Mouse (Mus musculus): ENCODE data around the gene Ropn1l.

DNA sequence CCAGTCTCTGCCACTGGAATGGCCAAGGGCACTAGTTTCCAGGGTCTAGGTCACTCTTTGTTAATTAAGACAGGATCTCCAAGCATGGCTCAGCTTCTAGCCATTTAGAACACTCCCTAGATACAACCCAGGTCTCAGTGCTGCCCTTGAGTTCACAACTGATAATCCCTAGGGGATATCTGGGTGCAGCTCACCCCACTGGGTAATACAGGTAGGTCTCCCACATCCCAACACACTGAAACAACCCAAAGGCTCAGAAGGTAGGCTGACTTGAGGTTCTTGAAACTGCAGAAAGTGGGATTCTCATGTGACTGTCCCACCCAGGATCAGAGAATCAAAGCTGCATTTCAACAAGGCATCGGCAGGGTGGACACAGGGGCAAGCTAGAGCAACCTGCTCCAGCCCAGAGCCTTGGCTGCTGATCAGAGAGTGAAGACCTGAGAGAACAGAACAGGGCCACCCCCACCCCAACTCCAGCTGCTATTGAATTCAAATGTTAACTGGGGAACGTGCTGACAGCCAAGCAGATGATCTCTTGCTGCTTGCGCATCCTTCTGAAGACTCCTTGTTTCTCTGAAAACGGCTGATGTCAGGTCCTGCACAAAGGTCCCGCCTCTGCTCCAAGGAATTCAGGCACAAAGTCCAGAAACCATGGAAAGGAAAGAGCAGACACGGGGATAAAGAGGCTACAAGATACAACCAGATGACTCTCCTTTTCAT is 39.2 kb downstream of the Ropn1l start:
- TF ChIP-seq CTCF (IDR thresholded peaks at IDR 0.05; ENCODE audit: extremely low read depth, insufficient read depth, low read length) (no peak), POLR2A (IDR thresholded peaks at IDR 0.05; ENCODE audit: extremely low read depth, insufficient read depth, low read length) (no peak)

Measured in cortical plate, adult 2 months (tissue).